Mouse (Mus musculus) ZHBTc4 (cell line): ENCODE results near the gene Zfp169.

Source experiments
- DNase-seq: peaks from one replicate; pipeline ENCODE4 v3.0.0-alpha.2; 2011; ENCODE audit warnings: low read depth, low spot score

Zfp169 gene

GRCm38 (mm10) chr13:48513003-48513929 lies at the start of gene Zfp169, which contains the start of gene A830005F24Rik:
Gene Zfp169 (minus strand): TSS chr13:48513451.
Gene A830005F24Rik (plus strand): TSS chr13:48513570.
- DNase-seq, result peak; percentile 92

GRCm38 (mm10) chr13:48562336-48562735 lies 49.1 kb upstream of the Zfp169 start:
- DNase-seq, result no peak

DNA sequence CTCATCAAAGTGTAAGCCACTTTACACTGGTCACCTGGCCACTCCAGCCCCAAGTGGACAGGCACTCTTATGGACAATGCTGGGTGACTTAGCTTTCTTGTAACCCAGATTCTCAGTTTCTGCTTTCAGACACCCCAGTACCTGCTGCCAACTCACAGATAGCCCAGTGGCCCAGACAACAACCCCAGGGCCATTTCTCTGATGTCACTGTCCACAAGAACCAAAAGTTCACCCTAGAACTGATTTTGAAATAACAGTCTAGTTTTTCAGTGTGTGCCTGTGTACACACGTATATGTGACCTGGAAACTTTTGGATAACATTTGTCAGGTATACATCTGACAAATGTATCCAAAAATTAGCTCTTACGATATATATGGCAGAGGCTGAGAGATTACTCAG lies 48.2 kb upstream of the Zfp169 start:
- DNase-seq, result no peak

GRCm38 (mm10) chr13:48555976-48556375 lies 42.7 kb upstream of the Zfp169 start:
- no peak for DNase-seq

DNA sequence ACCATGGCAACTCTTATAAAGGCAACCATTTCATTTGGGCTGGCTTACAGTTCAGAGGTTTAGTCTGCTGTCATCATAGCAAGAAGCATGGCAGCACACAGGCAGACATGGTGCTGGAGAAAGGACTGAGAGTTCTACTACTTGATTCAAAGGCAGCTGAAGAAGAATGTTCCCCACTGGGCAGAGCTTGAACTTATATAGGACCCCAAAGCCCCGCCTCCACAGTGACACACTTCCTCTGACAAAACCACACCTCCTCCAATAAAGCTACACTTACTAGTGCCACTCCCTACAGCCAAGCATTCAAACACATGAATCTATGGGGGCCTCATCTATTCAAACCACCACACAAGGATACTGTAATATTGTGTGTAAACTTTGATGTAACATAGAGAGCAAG lies 41.3 kb upstream of the Zfp169 start:
- no peak for DNase-seq

GRCm38 (mm10) chr13:48553511-48553910 lies 40.3 kb upstream of the Zfp169 start:
- no peak for DNase-seq

GRCm38 (mm10) chr13:48552181-48553090 lies 39.2 kb upstream of the Zfp169 start:
- DNase-seq, result peak; percentile 39

- DNase-seq, result no peak
Observed at GRCm38 (mm10) chr13:48548296-48548695, 35.0 kb upstream of the Zfp169 start.

GRCm38 (mm10) chr13:48547623-48548022 lies 34.4 kb upstream of the Zfp169 start:
- DNase-seq, result no peak

DNA sequence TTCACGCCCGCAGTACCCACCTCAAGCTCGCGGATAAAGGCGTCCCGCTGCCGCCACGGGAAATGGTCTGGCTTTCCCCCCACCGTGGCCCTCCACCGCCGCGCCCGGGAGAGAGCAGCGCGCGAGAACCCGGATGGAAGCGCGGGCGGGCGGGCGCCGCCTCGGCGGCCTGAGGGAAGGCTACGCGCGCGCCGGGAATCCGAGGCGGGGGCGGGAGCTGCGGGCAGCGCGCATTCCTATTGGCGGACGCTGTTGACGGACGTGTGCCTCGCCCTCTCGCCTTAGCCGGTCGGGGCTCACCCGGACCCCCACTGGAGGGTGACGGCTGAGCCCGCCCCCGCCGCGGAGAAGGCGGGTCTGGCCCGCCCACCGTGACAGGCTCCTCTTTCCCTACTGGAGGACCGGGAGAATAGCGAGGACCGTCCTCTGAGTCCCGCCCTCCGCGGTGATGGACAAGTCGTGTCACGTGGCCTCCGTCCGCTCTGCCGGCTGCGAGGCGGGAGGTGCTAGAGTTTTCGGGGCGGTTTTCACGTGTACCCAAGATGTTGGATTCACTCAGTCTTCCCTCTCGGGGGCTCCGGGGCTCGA lies 33.2 kb upstream of the Zfp169 start:
- peak; percentile 100 for DNase-seq

- DNase-seq, result peak; percentile 100
Observed at GRCm38 (mm10) chr13:48545476-48546281, 32.4 kb upstream of the Zfp169 start.

DNA sequence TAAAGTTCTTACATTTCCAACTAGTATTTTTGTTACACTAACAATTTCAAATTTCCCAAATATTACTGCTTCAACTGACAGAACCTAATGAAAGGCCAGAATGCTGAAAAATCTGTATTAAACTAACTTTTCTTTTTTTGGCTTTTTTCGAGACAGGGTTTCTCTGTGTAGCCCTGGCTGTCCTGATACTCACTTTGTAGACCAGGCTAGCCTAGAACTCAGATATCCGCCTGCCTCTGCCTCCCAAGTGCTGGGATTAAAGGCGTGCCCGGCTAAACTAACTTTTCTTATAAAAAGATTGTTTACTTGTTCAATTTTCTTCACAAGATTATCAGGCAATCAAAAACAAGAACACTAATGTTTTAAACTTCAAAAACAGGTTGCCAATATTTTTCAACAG lies 31.6 kb upstream of the Zfp169 start:
- DNase-seq, result no peak

DNA sequence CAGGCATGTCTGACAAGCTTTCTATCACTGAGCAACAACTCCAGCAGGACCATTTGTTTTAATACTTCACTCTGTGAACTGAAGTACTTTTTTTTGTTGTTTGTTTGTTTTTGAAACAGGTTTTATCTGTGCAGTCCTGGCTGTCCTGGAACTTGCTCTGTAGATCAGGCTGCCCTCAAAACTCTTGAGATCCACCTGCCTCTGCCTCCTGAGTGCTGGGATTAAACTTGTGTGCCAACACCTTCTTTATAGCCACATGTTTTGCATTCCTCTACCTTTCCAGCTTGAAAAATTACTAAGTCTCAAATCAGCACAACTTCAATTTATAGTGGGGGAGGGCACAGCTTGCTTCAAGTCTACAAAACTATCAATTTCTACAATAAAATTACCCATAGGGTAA lies 31.1 kb upstream of the Zfp169 start:
- DNase-seq, result no peak

DNA sequence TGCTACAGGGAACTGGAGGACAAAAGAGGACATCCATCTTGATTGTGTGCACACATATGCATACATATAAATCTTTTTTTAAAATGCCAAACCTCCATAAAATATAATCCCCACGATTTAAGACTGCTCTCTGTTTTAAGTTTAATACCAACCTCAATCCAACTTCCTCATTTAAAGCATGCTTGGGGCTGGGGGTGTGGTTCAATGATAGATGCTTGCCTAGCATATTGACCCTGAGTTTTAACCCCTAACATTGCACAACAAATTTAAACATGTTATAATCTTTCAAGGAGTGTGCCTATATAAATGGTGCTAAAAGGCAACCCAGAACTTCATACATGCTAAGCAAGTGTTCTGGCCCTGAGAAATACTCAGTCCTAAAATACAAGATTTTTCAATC lies 27.2 kb upstream of the Zfp169 start:
- no peak for DNase-seq

DNA sequence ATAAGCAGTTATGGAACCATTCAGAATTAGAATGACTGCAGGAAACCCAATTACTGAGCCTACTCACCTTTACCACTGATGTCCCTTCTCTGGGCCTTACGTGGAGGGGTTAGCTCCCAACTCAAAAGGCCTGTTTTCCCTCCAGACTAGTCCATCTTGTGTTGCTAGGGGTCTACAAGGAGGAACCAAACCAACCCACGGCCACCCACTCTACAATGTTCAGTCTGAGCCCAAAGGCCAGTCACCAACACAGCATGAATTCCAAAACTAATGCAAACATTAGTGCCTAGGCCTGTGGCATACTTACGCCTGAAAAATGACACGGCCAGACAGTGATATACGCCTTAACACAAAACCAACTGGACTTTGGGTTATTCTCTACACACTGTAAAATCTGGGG lies 20.2 kb upstream of the Zfp169 start:
- no peak for DNase-seq

DNA sequence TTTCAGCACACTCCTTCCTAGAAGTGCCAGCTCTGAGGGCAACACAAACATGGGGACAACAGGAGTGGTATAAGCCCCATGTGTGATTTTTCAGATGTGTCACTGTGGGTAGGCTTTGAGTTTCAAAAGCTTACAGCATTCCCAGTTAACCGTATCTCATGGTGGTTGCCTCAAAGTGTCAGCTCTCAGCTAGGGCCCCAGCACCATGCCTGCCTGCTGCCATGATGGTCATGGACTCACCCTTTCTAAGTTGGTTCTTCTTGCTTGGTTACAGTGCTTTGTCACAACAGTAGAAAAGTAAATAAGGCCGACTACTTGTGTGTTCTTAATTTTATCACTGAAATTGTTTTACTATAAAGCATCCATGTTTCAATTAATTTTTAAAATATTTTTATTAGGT lies 18.2 kb upstream of the Zfp169 start:
- DNase-seq, result no peak

DNA sequence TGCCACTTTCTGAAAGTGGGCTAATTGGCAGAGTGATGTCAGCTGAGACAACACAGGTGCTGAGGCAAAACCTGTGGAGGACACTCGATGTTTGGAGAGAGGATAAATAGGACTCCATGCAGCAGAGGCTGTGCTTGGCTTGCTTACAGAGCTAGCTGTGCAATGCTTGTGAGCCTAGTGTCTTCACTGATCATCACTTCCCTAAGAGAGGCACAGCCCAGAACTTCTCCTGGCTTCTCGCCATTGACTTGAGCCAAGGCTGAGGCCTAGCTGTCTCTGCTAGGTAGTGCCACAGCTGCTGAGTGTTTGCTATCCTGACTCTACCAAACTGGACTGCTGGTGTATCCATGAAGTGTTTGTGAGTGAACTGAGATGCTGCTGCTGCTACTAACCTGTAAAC lies 17.4 kb upstream of the Zfp169 start:
- DNase-seq, result no peak

DNA sequence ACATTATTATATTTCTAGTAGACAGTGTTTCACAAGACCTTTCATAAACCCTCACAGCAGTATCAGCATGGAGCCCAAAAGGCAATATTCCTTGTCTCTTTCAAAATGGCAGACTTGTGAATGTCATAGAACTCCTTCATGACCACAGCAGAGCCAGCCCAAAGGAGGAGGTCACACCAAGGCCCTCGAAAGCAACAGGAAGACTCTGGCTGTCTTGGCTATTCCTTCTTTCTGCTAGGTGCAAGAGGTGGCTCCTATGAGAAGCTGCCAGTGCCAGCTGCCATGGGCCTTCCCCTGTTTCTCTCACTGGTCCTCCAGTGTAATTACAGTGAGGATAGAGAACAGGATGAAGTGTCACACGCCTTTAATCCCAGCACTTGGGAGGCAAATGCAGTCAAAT lies 15.8 kb upstream of the Zfp169 start:
- DNase-seq, result no peak

- peak; percentile 95 for DNase-seq
Observed at GRCm38 (mm10) chr13:48528123-48528871, 15.0 kb upstream of the Zfp169 start.

GRCm38 (mm10) chr13:48525745-48526144 lies 12.5 kb upstream of the Zfp169 start:
- peak; percentile 59 for DNase-seq
